Mouse (Mus musculus) lung, embryonic 14.5 days (tissue): Measurements from ENCODE around the gene Gtsf1l. TPM values are rescaled to one million over a fixed set of nuclear protein-coding genes. Genes with fewer than 3 reads are reported as not detected.
A peak's percentile ranks its signal among the peaks of the same experiment; 100 is the strongest.

Experiments used
- ATAC-seq: fragments of 200-750 bp; cut with Nextera tagmentation; 2 replicates; pipeline ENCODE4 v1.8.0; 2017; ENCODE audit warnings: mild to moderate bottlenecking, moderate TSS enrichment, moderate library complexity; ENCODE audit not compliant: insufficient read depth
- DNase-seq: peaks from one replicate; pipeline ENCODE4 v3.0.0-alpha.2; 2015
- H3K27ac ChIP-seq: fragments of 300-500 bp; sonication (generic); 2 replicates; pipeline ENCODE4 v1.5.1; 2014; ENCODE audit warnings: low read depth, mild to moderate bottlenecking, moderate library complexity
- H3K27me3 ChIP-seq: fragments of 300-500 bp; sonication (generic); 2 replicates; pipeline ENCODE4 v1.6.1; 2014; ENCODE audit warnings: low read length, control low read depth; ENCODE audit not compliant: insufficient read depth
- H3K36me3 ChIP-seq: fragments of 300-500 bp; sonication (generic); 2 replicates; pipeline ENCODE4 v1.6.1; 2014; ENCODE audit warnings: control low read depth; ENCODE audit not compliant: insufficient read depth
- H3K4me1 ChIP-seq: fragments of 300-500 bp; sonication (generic); 2 replicates; pipeline ENCODE4 v1.6.1; 2014; ENCODE audit warnings: antibody characterized with exemption, control low read depth; ENCODE audit not compliant: insufficient read depth
- H3K4me2 ChIP-seq: fragments of 300-500 bp; sonication (generic); 2 replicates; pipeline ENCODE4 v1.6.1; 2014; ENCODE audit warnings: mild to moderate bottlenecking
- H3K4me3 ChIP-seq: fragments of 300-500 bp; sonication (generic); 2 replicates; pipeline ENCODE4 v1.5.1; 2014; ENCODE audit warnings: low read depth, low read length
- H3K9ac ChIP-seq: fragments of 300-500 bp; sonication (generic); 2 replicates; pipeline ENCODE4 v1.6.1; 2014
- H3K9me3 ChIP-seq: fragments of 300-500 bp; sonication (generic); 2 replicates; pipeline ENCODE4 v1.6.1; 2016; ENCODE audit warnings: low read depth, low read length, control low read depth
- CTCF ChIP-seq: IDR thresholded peaks from 2 replicates; pipeline ENCODE4 v1.5.1; 2016; ENCODE audit warnings: antibody characterized with exemption, low read depth
- WGBS: fragments of 180-500 bp; shearing (Covaris S2); extraction: QIAGEN DNeasy Blood & Tissue Kit; methylation state at CpG from one replicate; pipeline ENCODE4 v1.1.7; 2014; 5-methylcytosine and 5-hydroxymethylcytosine counted together
- polyA plus RNA-seq: library from polyadenylated mRNA; unstranded; fragments of >200 nt; fragmentation: Nextera tagmentation; extraction: Ambion mirVana; gene quantifications from 2 replicates; pipeline ENCODE4 v1.2.1, GENCODE M21; 2014

The Gtsf1l gene
- polyA plus RNA-seq, 1 experiment from 2014 or later: not detected

- Histone ChIP-seq H3K36me3 (peaks cover 66% of the 10 kb centered on the region), H3K9ac (no peak overlapping the region), H3K4me2 (no peak overlapping the region), H3K4me1 (no peaks in the 10 kb centered on the region), H3K27ac (no peak overlapping the region), H3K4me3 (no peak overlapping the region), H3K9me3 (no peaks in the 10 kb centered on the region), H3K27me3 (no peaks in the 10 kb centered on the region)
- no peak for TF ChIP-seq CTCF
- ATAC-seq (no peak), DNase-seq (no peak)
- WGBS: 87% methylated on average over 9 of the region's 9 CpGs
Measured at GRCm38 (mm10) chr2:163073023-163073757, 14.5 kb downstream of the Gtsf1l start.

GRCm38 (mm10) chr2:163071590-163071989 lies 16.1 kb downstream of the Gtsf1l start:
- ATAC-seq: no peak
- Histone ChIP-seq H3K9ac (no peak overlapping the region), H3K4me1 (no peaks in the 10 kb centered on the region), H3K4me2 (no peak overlapping the region), H3K4me3 (no peak overlapping the region), H3K36me3 (peaks cover 68% of the 10 kb centered on the region), H3K27me3 (no peaks in the 10 kb centered on the region), H3K27ac (no peak overlapping the region), H3K9me3 (no peaks in the 10 kb centered on the region)
- DNase-seq: no peak
- no peak for TF ChIP-seq CTCF
- WGBS: 77% methylated on average over 3 of the region's 3 CpGs

- Histone ChIP-seq H3K4me1 (no peaks in the 10 kb centered on the region), H3K36me3 (peaks cover 69% of the 10 kb centered on the region), H3K27ac (no peak overlapping the region), H3K9ac (no peak overlapping the region), H3K4me3 (no peak overlapping the region), H3K4me2 (no peak overlapping the region), H3K9me3 (no peaks in the 10 kb centered on the region), H3K27me3 (no peaks in the 10 kb centered on the region)
- no peak for DNase-seq
- TF ChIP-seq CTCF: peak; percentile 25; the same call in 1 of the 2 replicates
- no peak for ATAC-seq
- 80% methylated on average over 3 of the region's 3 CpGs for WGBS
Measured at GRCm38 (mm10) chr2:163070213-163070612, 17.4 kb downstream of the Gtsf1l start.

GRCm38 (mm10) chr2:163067233-163067632 lies 20.4 kb downstream of the Gtsf1l start:
- 90% methylated on average over 1 of the region's 1 CpGs for WGBS
- ATAC-seq (no peak), DNase-seq (no peak)
- Histone ChIP-seq H3K9ac (no peak overlapping the region), H3K36me3 (peaks cover 67% of the 10 kb centered on the region; the same call in 1 of the 2 replicates), H3K27ac (no peak overlapping the region), H3K9me3 (no peaks in the 10 kb centered on the region), H3K4me3 (no peak overlapping the region), H3K4me2 (no peak overlapping the region), H3K4me1 (no peaks in the 10 kb centered on the region), H3K27me3 (no peaks in the 10 kb centered on the region)
- no peak for TF ChIP-seq CTCF

- H3K27me3 ChIP-seq: no peaks in the 10 kb centered on the region
- no peak overlapping the region for H3K4me2 ChIP-seq
- no peaks in the 10 kb centered on the region for H3K4me1 ChIP-seq
- no peak for ATAC-seq
- no peak overlapping the region for H3K9ac ChIP-seq
- no peak for TF ChIP-seq CTCF
- peaks cover 62% of the 10 kb centered on the region; the same call in 1 of the 2 replicates for H3K36me3 ChIP-seq
- no peak overlapping the region for H3K27ac ChIP-seq
- no peaks in the 10 kb centered on the region for H3K9me3 ChIP-seq
- H3K4me3 ChIP-seq: no peak overlapping the region
- DNase-seq: no peak
- 89% methylated on average over 6 of the region's 6 CpGs for WGBS
Measured at GRCm38 (mm10) chr2:163066326-163066725, 21.3 kb downstream of the Gtsf1l start.

- Histone ChIP-seq H3K4me3 (no peak overlapping the region), H3K4me1 (no peaks in the 10 kb centered on the region), H3K9me3 (no peaks in the 10 kb centered on the region), H3K4me2 (no peak overlapping the region), H3K27ac (no peak overlapping the region), H3K27me3 (no peaks in the 10 kb centered on the region), H3K36me3 (peaks cover 39% of the 10 kb centered on the region; the same call in 1 of the 2 replicates), H3K9ac (no peak overlapping the region)
- DNase-seq (no peak), ATAC-seq (no peak)
- no peak for TF ChIP-seq CTCF
- WGBS: 79% methylated on average over 6 of the region's 6 CpGs
Measured at GRCm38 (mm10) chr2:163062119-163062508, 25.5 kb downstream of the Gtsf1l start.

- Histone ChIP-seq H3K36me3 (peaks cover 36% of the 10 kb centered on the region; the same call in 1 of the 2 replicates), H3K27ac (no peak overlapping the region), H3K4me1 (0 out of 2 replicates have a peak, but pooled peaks cover 3% of the 10 kb centered on the region), H3K9me3 (no peaks in the 10 kb centered on the region), H3K27me3 (no peaks in the 10 kb centered on the region), H3K4me3 (no peak overlapping the region), H3K9ac (no peak overlapping the region), H3K4me2 (no peak overlapping the region)
- ATAC-seq (no peak), DNase-seq (no peak)
- 75% methylated on average over 8 of the region's 8 CpGs for WGBS
- TF ChIP-seq CTCF: no peak
Measured at GRCm38 (mm10) chr2:163061203-163062118, 26.2 kb downstream of the Gtsf1l start.
